Mouse (Mus musculus) liver (tissue): ENCODE data around the gene Ftsj3.
"Not testable (repeated sequence)": the region's sequence is repeated elsewhere in the genome, so short reads cannot be mapped to it uniquely, and the experiment has no call there.

Experiments
- DNase-seq: peaks from one replicate; pipeline ENCODE4 v3.0.0-alpha.2; 2020; ENCODE audit warnings: mixed read lengths

The Ftsj3 gene

GRCm38 (mm10) chr11:106200756-106201155 lies 55.1 kb downstream of the Ftsj3 start:
- no peak for DNase-seq

GRCm38 (mm10) chr11:106199997-106200396 lies 55.9 kb downstream of the Ftsj3 start:
- not testable (repeated sequence) for DNase-seq
